Mouse (Mus musculus): ENCODE data around the gene Gm7534. TPM values are rescaled to one million over a fixed set of nuclear protein-coding genes. Genes with fewer than 3 reads are reported as not detected.
A peak's percentile ranks its signal among the peaks of the same experiment; 100 is the strongest.

Gm7534 gene
- not detected in 2 replicates for polyA plus RNA-seq (2016; fragmentation: Nextera tagmentation; extraction: Ambion mirVana)

- no peak within 1 kb of the TSS for H3K9ac ChIP-seq (replicated peaks)
- H3K4me2 ChIP-seq (replicated peaks): no peak within 1 kb of the TSS
- H3K9me3 ChIP-seq: no peaks in the 10 kb centered on the region
- ATAC-seq (ENCODE audit: low FRiP score, low read depth): no peak
- no peaks in the 10 kb centered on the region for H3K27me3 ChIP-seq
- H3K4me3 ChIP-seq: no peak within 1 kb of the TSS
- no peaks in the 10 kb centered on the region for H3K4me1 ChIP-seq
- 93% methylated on average over 4 of the region's 4 CpGs for WGBS
- no peak within 1 kb of the TSS for H3K27ac ChIP-seq (replicated peaks)
- H3K36me3 ChIP-seq: no peaks in the 10 kb centered on the region
Measured at GRCm38 (mm10) chr4:134202904-134203303, at the start of gene Gm7534. Gene Gm7534 (minus strand): TSS chr4:134203004.

- no peak overlapping the region for H3K27ac ChIP-seq (replicated peaks)
- peak overlapping the region; percentile 86 for H3K4me2 ChIP-seq (replicated peaks)
- H3K4me1 ChIP-seq: peaks cover 73% of the 10 kb centered on the region
- H3K4me3 ChIP-seq: peak overlapping the region; percentile 51
- H3K27me3 ChIP-seq: peaks cover 96% of the 10 kb centered on the region
- WGBS: 4% methylated on average over 22 of the region's 22 CpGs
- no peaks in the 10 kb centered on the region for H3K9me3 ChIP-seq
- ATAC-seq (ENCODE audit: low FRiP score, low read depth): no peak
- no peaks in the 10 kb centered on the region for H3K36me3 ChIP-seq
- peak overlapping the region; percentile 57; the same call in 1 of the 2 replicates for H3K9ac ChIP-seq (replicated peaks)
Measured at GRCm38 (mm10) chr4:134252131-134252910, 49.5 kb upstream of the Gm7534 start.

GRCm38 (mm10) chr4:134251241-134252130 lies 48.7 kb upstream of the Gm7534 start:
- WGBS: 2% methylated on average over 74 of the region's 91 CpGs
- Histone ChIP-seq H3K27me3 (peaks cover 100% of the 10 kb centered on the region), H3K4me1 (peaks cover 68% of the 10 kb centered on the region), H3K27ac (replicated peaks) (no peak overlapping the region), H3K9me3 (no peaks in the 10 kb centered on the region), H3K9ac (replicated peaks) (peak overlapping the region; percentile 57), H3K36me3 (no peaks in the 10 kb centered on the region), H3K4me3 (peak overlapping the region; percentile 51), H3K4me2 (replicated peaks) (peak overlapping the region; percentile 86)
- ATAC-seq (ENCODE audit: low FRiP score, low read depth): peak; percentile 31; the same call in 1 of the 2 replicates

GRCm38 (mm10) chr4:134250930-134251240 lies 48.1 kb upstream of the Gm7534 start:
- peaks cover 68% of the 10 kb centered on the region for H3K4me1 ChIP-seq
- H3K36me3 ChIP-seq: no peaks in the 10 kb centered on the region
- peak overlapping the region; percentile 57 for H3K9ac ChIP-seq (replicated peaks)
- no peak overlapping the region for H3K27ac ChIP-seq (replicated peaks)
- WGBS: 8% methylated on average over 10 of the region's 10 CpGs
- H3K9me3 ChIP-seq: no peaks in the 10 kb centered on the region
- H3K4me3 ChIP-seq: peak overlapping the region; percentile 51
- peak overlapping the region; percentile 86 for H3K4me2 ChIP-seq (replicated peaks)
- ATAC-seq (ENCODE audit: low FRiP score, low read depth): no peak
- peaks cover 98% of the 10 kb centered on the region for H3K27me3 ChIP-seq

GRCm38 (mm10) chr4:134250116-134250929 lies 47.5 kb upstream of the Gm7534 start:
- ATAC-seq (ENCODE audit: low FRiP score, low read depth): no peak
- Histone ChIP-seq H3K4me2 (replicated peaks) (peak overlapping the region; percentile 86), H3K9ac (replicated peaks) (peak overlapping the region; percentile 24; the same call in 1 of the 2 replicates), H3K27me3 (peaks cover 93% of the 10 kb centered on the region), H3K36me3 (no peaks in the 10 kb centered on the region), H3K27ac (replicated peaks) (no peak overlapping the region), H3K4me3 (peak overlapping the region; percentile 51), H3K4me1 (peaks cover 69% of the 10 kb centered on the region), H3K9me3 (no peaks in the 10 kb centered on the region)
- WGBS: 5% methylated on average over 27 of the region's 27 CpGs

GRCm38 (mm10) chr4:134249651-134250050 lies 46.8 kb upstream of the Gm7534 start:
- H3K9ac ChIP-seq (replicated peaks): peak overlapping the region; percentile 24; the same call in 1 of the 2 replicates

GRCm38 (mm10) chr4:134246719-134247258 lies 44.0 kb upstream of the Gm7534 start, which contains the start of gene Gm30191:
Gene Gm30191 (plus strand): TSS chr4:134246935.
- Histone ChIP-seq H3K9ac (replicated peaks) (no peak within 1 kb of the TSS; the same call in 1 of the 2 replicates), H3K27ac (replicated peaks) (no peak within 1 kb of the TSS), H3K4me3 (peak within 1 kb of the TSS; percentile 66), H3K4me2 (replicated peaks) (peak within 1 kb of the TSS; percentile 70), H3K36me3 (0 out of 2 replicates have a peak, but pooled peaks cover 5% of the 10 kb centered on the region), H3K4me1 (peaks cover 46% of the 10 kb centered on the region), H3K9me3 (no peaks in the 10 kb centered on the region), H3K27me3 (peaks cover 57% of the 10 kb centered on the region)
- ATAC-seq (ENCODE audit: low FRiP score, low read depth): no peak
- 78% methylated on average over 7 of the region's 7 CpGs for WGBS

More at GRCm38 (mm10) chr4:134249651-134250050, 46.8 kb upstream of the Gm7534 start:
- Histone ChIP-seq H3K27ac (replicated peaks) (no peak overlapping the region), H3K36me3 (no peaks in the 10 kb centered on the region), H3K9me3 (no peaks in the 10 kb centered on the region), H3K27me3 (peaks cover 86% of the 10 kb centered on the region), H3K4me1 (peaks cover 66% of the 10 kb centered on the region), H3K4me2 (replicated peaks) (peak overlapping the region; percentile 86), H3K4me3 (peak overlapping the region; percentile 51)
- ATAC-seq (ENCODE audit: low FRiP score, low read depth): peak; percentile 62; the same call in 1 of the 2 replicates
- 0% methylated on average over 30 of the region's 30 CpGs for WGBS

- H3K4me3 ChIP-seq: no peak overlapping the region
- peak overlapping the region; percentile 70; the same call in 1 of the 2 replicates for H3K4me2 ChIP-seq (replicated peaks)
- H3K9me3 ChIP-seq: no peaks in the 10 kb centered on the region
- H3K4me1 ChIP-seq: peaks cover 41% of the 10 kb centered on the region
- H3K36me3 ChIP-seq: 0 out of 2 replicates have a peak, but pooled peaks cover 5% of the 10 kb centered on the region
- H3K27ac ChIP-seq (replicated peaks): no peak overlapping the region
- peaks cover 52% of the 10 kb centered on the region for H3K27me3 ChIP-seq
- no peak for ATAC-seq (ENCODE audit: low FRiP score, low read depth)
- H3K9ac ChIP-seq (replicated peaks): no peak overlapping the region
- 17% methylated on average over 4 of the region's 4 CpGs for WGBS
Measured at GRCm38 (mm10) chr4:134246256-134246655, 43.5 kb upstream of the Gm7534 start.

- Histone ChIP-seq H3K4me2 (replicated peaks) (peak within 1 kb of the TSS; percentile 70), H3K4me1 (peaks cover 31% of the 10 kb centered on the region), H3K9ac (replicated peaks) (peak within 1 kb of the TSS; percentile 68), H3K36me3 (0 out of 2 replicates have a peak, but pooled peaks cover 5% of the 10 kb centered on the region), H3K4me3 (peak within 1 kb of the TSS; percentile 66), H3K27ac (replicated peaks) (no peak within 1 kb of the TSS), H3K9me3 (no peaks in the 10 kb centered on the region), H3K27me3 (peaks cover 43% of the 10 kb centered on the region)
- WGBS: under 1% methylated on average over 60 of the region's 60 CpGs
- peak; percentile 82 for ATAC-seq (ENCODE audit: low FRiP score, low read depth)
Measured at GRCm38 (mm10) chr4:134245148-134245843, 42.5 kb upstream of the Gm7534 start, which contains the start of gene Zfp593. Gene Zfp593 (minus strand): TSS chr4:134245592.

GRCm38 (mm10) chr4:134243516-134244250 lies 40.9 kb upstream of the Gm7534 start, which contains the start of gene E130218I03Rik:
Gene E130218I03Rik (plus strand): TSS chr4:134243662.
- Histone ChIP-seq H3K9ac (replicated peaks) (peak within 1 kb of the TSS; percentile 68), H3K36me3 (0 out of 2 replicates have a peak, but pooled peaks cover 5% of the 10 kb centered on the region), H3K27ac (replicated peaks) (no peak within 1 kb of the TSS), H3K4me1 (peaks cover 22% of the 10 kb centered on the region), H3K9me3 (no peaks in the 10 kb centered on the region), H3K4me3 (peak within 1 kb of the TSS; percentile 66; the same call in 1 of the 2 replicates), H3K27me3 (peaks cover 31% of the 10 kb centered on the region), H3K4me2 (replicated peaks) (peak within 1 kb of the TSS; percentile 70)
- ATAC-seq (ENCODE audit: low FRiP score, low read depth): no peak
- WGBS: 90% methylated on average over 17 of the region's 17 CpGs

Data from midbrain, embryonic 12.5 days (tissue).